Mouse (Mus musculus): Measurements from ENCODE around the gene Umod.

DNA sequence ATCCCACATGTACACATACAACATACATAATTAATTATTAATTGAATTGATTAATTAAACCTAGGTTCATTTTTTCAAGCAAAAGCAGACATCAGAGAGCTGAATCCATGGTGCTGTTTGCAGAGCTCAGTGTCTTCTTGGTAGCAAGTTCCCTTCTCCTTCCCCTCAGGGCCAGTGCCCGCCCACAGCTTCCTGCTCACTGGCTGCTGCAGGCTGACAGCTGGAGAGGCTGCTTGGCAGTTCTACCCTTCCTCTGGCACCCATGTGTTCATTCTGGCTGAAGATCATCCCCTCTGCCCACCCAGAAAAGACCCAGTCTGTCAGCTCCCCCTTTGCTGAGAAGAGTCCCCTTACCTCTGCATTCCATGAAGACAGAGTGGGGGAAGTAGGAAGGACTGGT lies 60.6 kb downstream of the Umod start:
- TF ChIP-seq GATA1 (IDR thresholded peaks at IDR 0.05; ENCODE audit: borderline replicate concordance, low read length) = no peak
- no peak for TF ChIP-seq FLI1 (IDR thresholded peaks at IDR 0.05; ENCODE audit: low read length)
